Mouse (Mus musculus): ENCODE data around the gene Gm20458. TPM values are rescaled to one million over a fixed set of nuclear protein-coding genes. Genes with fewer than 3 reads are reported as not detected.

Gene Gm20458
- polyA plus RNA-seq, 1 experiment from 2014 or later: 3.1 TPM

- Histone ChIP-seq H3K27ac (replicated peaks) (no peak overlapping the region), H3K27me3 (replicated peaks; ENCODE audit: low read depth, poor library complexity, severe bottlenecking) (peaks cover 8% of the 10 kb centered on the region; the same call in 1 of the 2 replicates), H3K4me3 (no peak overlapping the region), H3K9me3 (no peaks in the 10 kb centered on the region), H3K36me3 (replicated peaks) (no peaks in the 10 kb centered on the region), H3K4me1 (peaks cover 29% of the 10 kb centered on the region)
- WGBS: 83% methylated on average over 1 of the region's 1 CpGs
- DNase-seq (ENCODE audit: low spot score): no peak
These were observed 12.6 kb upstream of the Gm20458 start for GRCm38 (mm10) chr2:164448140-164448539.

GRCm38 (mm10) chr2:164448921-164449320 is 11.8 kb upstream of the Gm20458 start:
- Histone ChIP-seq H3K27me3 (replicated peaks; ENCODE audit: low read depth, poor library complexity, severe bottlenecking) (0 out of 2 replicates have a peak, but pooled peaks cover 3% of the 10 kb centered on the region), H3K27ac (replicated peaks) (no peak overlapping the region), H3K36me3 (replicated peaks) (no peaks in the 10 kb centered on the region), H3K9me3 (no peaks in the 10 kb centered on the region), H3K4me3 (no peak overlapping the region), H3K4me1 (peaks cover 21% of the 10 kb centered on the region)
- WGBS: 82% methylated on average over 5 of the region's 5 CpGs
- no peak for DNase-seq (ENCODE audit: low spot score)

GRCm38 (mm10) chr2:164449341-164450042 is 11.3 kb upstream of the Gm20458 start:
- Histone ChIP-seq H3K36me3 (replicated peaks) (no peaks in the 10 kb centered on the region), H3K27me3 (replicated peaks; ENCODE audit: low read depth, poor library complexity, severe bottlenecking) (no peaks in the 10 kb centered on the region), H3K4me1 (peaks cover 24% of the 10 kb centered on the region), H3K9me3 (no peaks in the 10 kb centered on the region), H3K4me3 (no peak overlapping the region), H3K27ac (replicated peaks) (no peak overlapping the region)
- no peak for DNase-seq (ENCODE audit: low spot score)
- WGBS: 87% methylated on average over 14 of the region's 14 CpGs

GRCm38 (mm10) chr2:164452000-164452676 is 8.6 kb upstream of the Gm20458 start:
- H3K27ac ChIP-seq (replicated peaks): peak overlapping the region; percentile 48
- peak; percentile 54 for DNase-seq (ENCODE audit: low spot score)
- WGBS: 40% methylated on average over 13 of the region's 13 CpGs

GRCm38 (mm10) chr2:164453047-164453757 is 7.6 kb upstream of the Gm20458 start:
- Histone ChIP-seq H3K9me3 (no peaks in the 10 kb centered on the region), H3K4me1 (peaks cover 41% of the 10 kb centered on the region), H3K27me3 (replicated peaks; ENCODE audit: low read depth, poor library complexity, severe bottlenecking) (no peaks in the 10 kb centered on the region), H3K36me3 (replicated peaks) (no peaks in the 10 kb centered on the region), H3K4me3 (no peak overlapping the region), H3K27ac (replicated peaks) (no peak overlapping the region)
- 85% methylated on average over 14 of the region's 14 CpGs for WGBS
- DNase-seq (ENCODE audit: low spot score): no peak

More at GRCm38 (mm10) chr2:164452000-164452676, 8.6 kb upstream of the Gm20458 start:
- no peak overlapping the region for H3K4me3 ChIP-seq
- H3K36me3 ChIP-seq (replicated peaks): no peaks in the 10 kb centered on the region
- peaks cover 37% of the 10 kb centered on the region for H3K4me1 ChIP-seq
- H3K9me3 ChIP-seq: no peaks in the 10 kb centered on the region
- no peaks in the 10 kb centered on the region for H3K27me3 ChIP-seq (replicated peaks; ENCODE audit: low read depth, poor library complexity, severe bottlenecking)

GRCm38 (mm10) chr2:164453887-164454500 is 6.8 kb upstream of the Gm20458 start:
- H3K27ac ChIP-seq (replicated peaks): no peak overlapping the region
- 69% methylated on average over 7 of the region's 7 CpGs for WGBS
- peaks cover 41% of the 10 kb centered on the region for H3K4me1 ChIP-seq
- no peak overlapping the region for H3K4me3 ChIP-seq
- DNase-seq (ENCODE audit: low spot score): no peak
- no peaks in the 10 kb centered on the region for H3K27me3 ChIP-seq (replicated peaks; ENCODE audit: low read depth, poor library complexity, severe bottlenecking)
- no peaks in the 10 kb centered on the region for H3K36me3 ChIP-seq (replicated peaks)
- no peaks in the 10 kb centered on the region for H3K9me3 ChIP-seq

GRCm38 (mm10) chr2:164454846-164455245 is 5.9 kb upstream of the Gm20458 start:
- H3K36me3 ChIP-seq (replicated peaks): no peaks in the 10 kb centered on the region
- H3K4me1 ChIP-seq: peaks cover 41% of the 10 kb centered on the region
- H3K9me3 ChIP-seq: no peaks in the 10 kb centered on the region
- DNase-seq (ENCODE audit: low spot score): no peak
- no peaks in the 10 kb centered on the region for H3K27me3 ChIP-seq (replicated peaks; ENCODE audit: low read depth, poor library complexity, severe bottlenecking)
- H3K27ac ChIP-seq (replicated peaks): no peak overlapping the region
- 83% methylated on average over 10 of the region's 10 CpGs for WGBS
- H3K4me3 ChIP-seq: no peak overlapping the region

GRCm38 (mm10) chr2:164455421-164456190 is 5.2 kb upstream of the Gm20458 start:
- H3K27me3 ChIP-seq (replicated peaks; ENCODE audit: low read depth, poor library complexity, severe bottlenecking): no peaks in the 10 kb centered on the region
- DNase-seq (ENCODE audit: low spot score): no peak
- no peaks in the 10 kb centered on the region for H3K36me3 ChIP-seq (replicated peaks)
- WGBS: 71% methylated on average over 6 of the region's 6 CpGs
- H3K4me3 ChIP-seq: no peak overlapping the region
- no peak overlapping the region for H3K27ac ChIP-seq (replicated peaks)
- peaks cover 41% of the 10 kb centered on the region for H3K4me1 ChIP-seq
- no peaks in the 10 kb centered on the region for H3K9me3 ChIP-seq

GRCm38 (mm10) chr2:164456413-164456812 is 4.4 kb upstream of the Gm20458 start:
- DNase-seq (ENCODE audit: low spot score): no peak
- WGBS: 68% methylated on average over 1 of the region's 1 CpGs
- Histone ChIP-seq H3K27ac (replicated peaks) (peak overlapping the region; percentile 65; the same call in 1 of the 2 replicates), H3K9me3 (no peaks in the 10 kb centered on the region), H3K4me1 (peaks cover 38% of the 10 kb centered on the region), H3K36me3 (replicated peaks) (no peaks in the 10 kb centered on the region), H3K4me3 (peak overlapping the region; percentile 33; the same call in 1 of the 2 replicates), H3K27me3 (replicated peaks; ENCODE audit: low read depth, poor library complexity, severe bottlenecking) (no peaks in the 10 kb centered on the region)

GRCm38 (mm10) chr2:164456864-164457300 is 3.9 kb upstream of the Gm20458 start, which contains the start of gene Sys1:
Sys1 (plus strand) TSS chr2:164456964.
- Histone ChIP-seq H3K4me1 (peaks cover 37% of the 10 kb centered on the region), H3K27ac (replicated peaks) (peak within 1 kb of the TSS; percentile 65), H3K36me3 (replicated peaks) (no peaks in the 10 kb centered on the region), H3K9me3 (no peaks in the 10 kb centered on the region), H3K27me3 (replicated peaks; ENCODE audit: low read depth, poor library complexity, severe bottlenecking) (no peaks in the 10 kb centered on the region), H3K4me3 (peak within 1 kb of the TSS; percentile 33; the same call in 1 of the 2 replicates)
- peak; percentile 26 for DNase-seq (ENCODE audit: low spot score)
- 2% methylated on average over 7 of the region's 7 CpGs for WGBS

- Histone ChIP-seq H3K27ac (replicated peaks) (peak overlapping the region; percentile 65), H3K27me3 (replicated peaks; ENCODE audit: low read depth, poor library complexity, severe bottlenecking) (no peaks in the 10 kb centered on the region)
- no peak for DNase-seq (ENCODE audit: low spot score)
These were observed 2.8 kb upstream of the Gm20458 start for GRCm38 (mm10) chr2:164457942-164458341.

More at GRCm38 (mm10) chr2:164457942-164458341, 2.8 kb upstream of the Gm20458 start:
- H3K9me3 ChIP-seq: no peaks in the 10 kb centered on the region
- no peak overlapping the region for H3K4me3 ChIP-seq
- H3K4me1 ChIP-seq: peaks cover 30% of the 10 kb centered on the region
- H3K36me3 ChIP-seq (replicated peaks): peaks cover 3% of the 10 kb centered on the region
- 73% methylated on average over 7 of the region's 7 CpGs for WGBS
